In genomic region chr4:88537328-88537727, GRCm38 (mm10) we compare ENCODE assay signal across 10 mouse cellular contexts. TPM values are rescaled to one million over a fixed set of nuclear protein-coding genes. Genes with fewer than 3 reads are reported as not detected.
DNase-seq lines count a peak whose midpoint lies in the region; ATAC-seq and TF ChIP-seq lines count a peak whose summit lies in the region.
"Had no signal": no experiment of that assay in that cellular context is flagged by ENCODE, and none has a peak within 500 bp of the region (broad histone marks: within the 10 kb centered on the region; RNA-seq: fewer than 3 reads in every experiment).

No protein-coding gene starts in this region.

- peaks cover 21% of the 10 kb centered on the region for H3K4me1 ChIP-seq in liver, embryonic 16.5 days (ENCODE audit: control insufficient read depth, low read depth, low read length)
- 0 out of 2 replicates have a peak, but pooled peaks cover 2% of the 10 kb centered on the region for H3K4me1 ChIP-seq in stomach, postnatal 0 days (replicated peaks; ENCODE audit: control insufficient read depth, insufficient read depth)
- H3K4me1 ChIP-seq: stomach, embryonic 15.5 days had no signal

- ATAC-seq in liver, embryonic 16.5 days (ENCODE audit: low read depth) = peak; percentile 46
- peak; percentile 21; the same call in 1 of the 2 replicates for ATAC-seq in stomach, postnatal 0 days (ENCODE audit: low FRiP score, low TSS enrichment)

- WGBS in liver, embryonic 16.5 days (ENCODE audit: insufficient replicate concordance) = 12% methylated on average over 12 of the region's 12 CpGs
- WGBS in stomach, postnatal 0 days = 37% methylated on average over 12 of the region's 12 CpGs

- TF ChIP-seq CTCF in stomach, postnatal 0 days (IDR thresholded peaks at IDR 0.05; ENCODE audit: low read depth) = no peak

- H3K9me3 ChIP-seq in liver, embryonic 16.5 days (replicated peaks; ENCODE audit: control insufficient read depth, low read length) = no peaks in the 10 kb centered on the region
- H3K9me3 ChIP-seq in stomach, postnatal 0 days (ENCODE audit: control insufficient read depth, low read length) = no peaks in the 10 kb centered on the region
- H3K9me3 ChIP-seq: stomach, embryonic 15.5 days had no signal

- intact Hi-C loops in gastrocnemius, postnatal 36 days (cut with DNase I) = no loop called here

- no peak overlapping the region; the same call in 1 of the 2 replicates for H3K9ac ChIP-seq in liver, embryonic 16.5 days (ENCODE audit: low read depth, low read length)
- H3K9ac ChIP-seq in stomach, postnatal 0 days (ENCODE audit: low read length) = no peak overlapping the region
- H3K9ac ChIP-seq: stomach, embryonic 15.5 days had no signal

- H3K36me3 ChIP-seq in liver, embryonic 16.5 days (ENCODE audit: control insufficient read depth, insufficient read depth) = no peaks in the 10 kb centered on the region
- no peaks in the 10 kb centered on the region for H3K36me3 ChIP-seq in stomach, postnatal 0 days (ENCODE audit: control insufficient read depth, insufficient read depth, low read length)
- H3K36me3 ChIP-seq: stomach, embryonic 15.5 days had no signal

- no peaks in the 10 kb centered on the region for H3K27me3 ChIP-seq in liver, embryonic 16.5 days (ENCODE audit: control insufficient read depth, insufficient read depth, low read depth, low read length)
- H3K27me3 ChIP-seq in stomach, postnatal 0 days (ENCODE audit: control insufficient read depth, insufficient read depth, low read length) = no peaks in the 10 kb centered on the region
- H3K27me3 ChIP-seq: stomach, embryonic 15.5 days had no signal

- H3K27ac ChIP-seq in liver, embryonic 16.5 days (ENCODE audit: low read length) = peak overlapping the region; percentile 77
- peak overlapping the region; percentile 65 for H3K27ac ChIP-seq in stomach, postnatal 0 days (replicated peaks)
- H3K27ac ChIP-seq: stomach, embryonic 15.5 days had no signal

- peak; percentile 8 for DNase-seq in ovary, adult 18-20 months (ENCODE audit: low spot score)
- DNase-seq in ovary, postnatal 10 days (ENCODE audit: low spot score) = no peak
- peak; percentile 22 to 26 for DNase-seq in gastrocnemius, postnatal 36 days
- DNase-seq in stomach, postnatal 0 days (ENCODE audit: low spot score) = no peak
- DNase-seq in thymus, postnatal 25 days = no peak
- DNase-seq in layer of hippocampus, postnatal 25 days (ENCODE audit: extremely low spot score in 1 of 2, low spot score in 1 of 2) = no peak

- no peak for TF ChIP-seq EP300 in stomach, postnatal 0 days (optimal IDR thresholded peaks at IDR 0.05)

- H3K4me3 ChIP-seq in liver, embryonic 16.5 days (ENCODE audit: low read depth, low read length) = peak overlapping the region; percentile 23
- H3K4me3 ChIP-seq in stomach, postnatal 0 days (ENCODE audit: low read depth, low read length) = no peak overlapping the region
- H3K4me3 ChIP-seq: stomach, embryonic 15.5 days had no signal

- H3K4me2 ChIP-seq in liver, embryonic 16.5 days (ENCODE audit: low read depth, low read length) = peak overlapping the region; percentile 33
- no peak overlapping the region for H3K4me2 ChIP-seq in stomach, postnatal 0 days (replicated peaks; ENCODE audit: low read depth)
- H3K4me2 ChIP-seq: stomach, embryonic 15.5 days had no signal

RNA-seq across cellular contexts. Expression of gene Ifnb1, which starts 14.8 kb away (rescaled TPM):
- not detected for total RNA-seq in gastrocnemius, postnatal 36 days (2021)
- polyA plus RNA-seq in liver, embryonic 16.5 days (2015; fragmentation: Nextera tagmentation; extraction: Ambion mirVana) = not detected in 2 replicates
- not detected in 2 replicates for polyA plus RNA-seq in stomach, postnatal 0 days (2015; fragmentation: Nextera tagmentation; extraction: Ambion mirVana)
- not detected for total RNA-seq in layer of hippocampus, postnatal 25 days (2021)
- polyA plus RNA-seq: cortical plate, adult 2 months; limb, embryonic 14.5 days; stomach, embryonic 15.5 days had no signal

RNA-seq across cellular contexts. Expression of gene Ifna15, which starts 20.7 kb away (rescaled TPM):
- total RNA-seq in gastrocnemius, postnatal 36 days (2021) = not detected
- polyA plus RNA-seq in liver, embryonic 16.5 days (2015; fragmentation: Nextera tagmentation; extraction: Ambion mirVana) = not detected in 2 replicates
- polyA plus RNA-seq in stomach, postnatal 0 days (2015; fragmentation: Nextera tagmentation; extraction: Ambion mirVana) = not detected in 2 replicates
- not detected for total RNA-seq in layer of hippocampus, postnatal 25 days (2021)
- polyA plus RNA-seq: cortical plate, adult 2 months; limb, embryonic 14.5 days; stomach, embryonic 15.5 days had no signal

RNA-seq across cellular contexts. Expression of gene Ifna14, which starts 34.3 kb away (rescaled TPM):
- total RNA-seq in gastrocnemius, postnatal 36 days (2021) = not detected
- polyA plus RNA-seq in liver, embryonic 16.5 days (2015; fragmentation: Nextera tagmentation; extraction: Ambion mirVana) = not detected in 2 replicates
- not detected in 2 replicates for polyA plus RNA-seq in stomach, postnatal 0 days (2015; fragmentation: Nextera tagmentation; extraction: Ambion mirVana)
- total RNA-seq in layer of hippocampus, postnatal 25 days (2021) = not detected
- polyA plus RNA-seq: cortical plate, adult 2 months; limb, embryonic 14.5 days; stomach, embryonic 15.5 days had no signal

RNA-seq across cellular contexts. Expression of gene Ifna9, which starts 54.9 kb away (rescaled TPM):
- total RNA-seq in gastrocnemius, postnatal 36 days (2021) = not detected
- not detected in 2 replicates for polyA plus RNA-seq in liver, embryonic 16.5 days (2015; fragmentation: Nextera tagmentation; extraction: Ambion mirVana)
- polyA plus RNA-seq in stomach, postnatal 0 days (2015; fragmentation: Nextera tagmentation; extraction: Ambion mirVana) = not detected in 2 replicates
- not detected for total RNA-seq in layer of hippocampus, postnatal 25 days (2021)
- polyA plus RNA-seq: cortical plate, adult 2 months; limb, embryonic 14.5 days; stomach, embryonic 15.5 days had no signal

Comparison
In these comparisons a context has a peak if more than half of its experiments do, and no peak if none do; other contexts are left out.
1. DNase-seq: peak in ovary, adult 18-20 months (single experiment) and gastrocnemius, postnatal 36 days (2 of 2); none in ovary, postnatal 10 days (single experiment), stomach, postnatal 0 days (single experiment), thymus, postnatal 25 days (single experiment) and layer of hippocampus, postnatal 25 days (0 of 2).